Mouse (Mus musculus) embryo, embryonic 11 days (tissue): ENCODE measurements around the gene Alox12b.
A peak's percentile ranks its signal among the peaks of the same experiment; 100 is the strongest.

Experiments used
- DNase-seq: peaks from one replicate; pipeline ENCODE4 v3.0.0-alpha.2; 2015

The Alox12b gene

GRCm38 (mm10) chr11:69123693-69124497 lies 32.9 kb upstream of the Alox12b start:
- DNase-seq, result peak; percentile 92

GRCm38 (mm10) chr11:69124498-69124847 lies 32.3 kb upstream of the Alox12b start:
- peak; percentile 88 for DNase-seq

GRCm38 (mm10) chr11:69125041-69125851 lies 31.5 kb upstream of the Alox12b start:
- DNase-seq, result peak; percentile 90

- DNase-seq, result no peak
Observed at GRCm38 (mm10) chr11:69125852-69125918, 31.1 kb upstream of the Alox12b start, which contains the start of gene Aloxe3. TSS of gene Aloxe3 (plus strand) at chr11:69125896.

- peak; percentile 35 for DNase-seq
Observed at GRCm38 (mm10) chr11:69125919-69126705, 30.7 kb upstream of the Alox12b start.

GRCm38 (mm10) chr11:69126706-69127095 lies 30.1 kb upstream of the Alox12b start:
- DNase-seq, result no peak

GRCm38 (mm10) chr11:69128426-69129122 lies 28.2 kb upstream of the Alox12b start:
- no peak for DNase-seq

GRCm38 (mm10) chr11:69133566-69133922 lies 23.2 kb upstream of the Alox12b start:
- DNase-seq, result no peak

GRCm38 (mm10) chr11:69133923-69134621 lies 22.7 kb upstream of the Alox12b start:
- peak; percentile 71 for DNase-seq

- DNase-seq, result no peak
Observed at GRCm38 (mm10) chr11:69134622-69134968, 22.2 kb upstream of the Alox12b start.

GRCm38 (mm10) chr11:69135361-69135760 lies 21.4 kb upstream of the Alox12b start:
- no peak for DNase-seq

- no peak for DNase-seq
Observed at GRCm38 (mm10) chr11:69147546-69147945, 9.2 kb upstream of the Alox12b start.

- DNase-seq, result no peak
Observed at GRCm38 (mm10) chr11:69148451-69148960, 8.3 kb upstream of the Alox12b start.

- no peak for DNase-seq
Observed at GRCm38 (mm10) chr11:69149728-69150127, 7.1 kb upstream of the Alox12b start.

GRCm38 (mm10) chr11:69150444-69150843 lies 6.3 kb upstream of the Alox12b start:
- DNase-seq, result peak; percentile 83

GRCm38 (mm10) chr11:69151004-69151403 lies 5.8 kb upstream of the Alox12b start:
- peak; percentile 10 for DNase-seq

GRCm38 (mm10) chr11:69153831-69154230 lies 3.0 kb upstream of the Alox12b start:
- DNase-seq, result no peak

- no peak for DNase-seq
Observed at GRCm38 (mm10) chr11:69155351-69155750, 1.4 kb upstream of the Alox12b start.

- no peak for DNase-seq
Observed at GRCm38 (mm10) chr11:69169313-69169712, 12.5 kb downstream of the Alox12b start.

GRCm38 (mm10) chr11:69171626-69172025 lies 14.8 kb downstream of the Alox12b start:
- DNase-seq, result peak; percentile 59

- no peak for DNase-seq
Observed at GRCm38 (mm10) chr11:69172606-69173005, 15.8 kb downstream of the Alox12b start.

- DNase-seq, result no peak
Observed at GRCm38 (mm10) chr11:69174722-69175121, 17.9 kb downstream of the Alox12b start.

GRCm38 (mm10) chr11:69178525-69178924 lies 21.7 kb downstream of the Alox12b start:
- no peak for DNase-seq
